Mouse (Mus musculus) lung, adult 18-20 months (tissue): ENCODE data around the gene Ehd4.

ENCODE experiments used
- DNase-seq, 2 experiments: peaks; one replicate each; pipeline ENCODE4 v3.0.0; 2022; ENCODE audit warnings: mixed read lengths in 2 of 2

The Ehd4 gene

DNA sequence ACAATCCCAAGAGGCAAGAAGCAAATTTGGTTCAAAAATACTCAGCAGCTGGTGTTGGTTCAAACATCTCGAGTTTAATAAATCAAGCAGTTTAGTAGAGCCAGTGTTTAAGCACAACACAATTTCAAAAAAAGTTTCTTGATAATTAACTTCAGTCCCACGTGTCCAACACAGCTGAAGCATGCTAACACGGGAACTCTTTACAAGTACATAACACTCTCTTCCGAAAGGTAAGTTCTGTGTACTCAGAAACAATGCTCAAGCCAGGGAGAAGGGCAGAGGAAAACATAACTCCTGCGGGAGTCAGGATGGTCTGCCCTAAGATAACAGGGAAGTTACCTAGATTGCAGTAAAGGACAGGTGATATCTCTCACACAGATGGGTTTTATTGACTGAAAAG, 12.1 kb downstream of the Ehd4 start:
- DNase-seq, result no peak

DNA sequence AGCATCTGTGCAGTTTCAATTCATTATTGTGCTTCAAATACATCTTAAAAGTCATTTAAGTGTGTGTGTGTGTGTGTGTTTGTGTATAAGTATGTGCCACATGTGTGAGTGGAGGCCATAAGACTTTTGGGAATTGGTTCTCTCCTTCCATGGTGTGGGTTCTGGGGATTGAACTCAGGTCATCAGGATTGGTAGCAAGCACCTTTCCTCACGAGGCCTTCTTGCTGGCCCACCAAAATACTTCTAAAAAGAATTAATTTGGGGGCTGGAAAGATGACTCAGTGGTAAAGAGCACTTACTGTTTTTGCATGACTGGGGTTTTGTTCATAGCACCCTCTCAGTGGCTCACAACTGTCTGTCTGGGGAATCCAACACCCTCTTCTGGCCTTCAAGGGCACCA, 12.7 kb downstream of the Ehd4 start:
- no peak for DNase-seq

DNA sequence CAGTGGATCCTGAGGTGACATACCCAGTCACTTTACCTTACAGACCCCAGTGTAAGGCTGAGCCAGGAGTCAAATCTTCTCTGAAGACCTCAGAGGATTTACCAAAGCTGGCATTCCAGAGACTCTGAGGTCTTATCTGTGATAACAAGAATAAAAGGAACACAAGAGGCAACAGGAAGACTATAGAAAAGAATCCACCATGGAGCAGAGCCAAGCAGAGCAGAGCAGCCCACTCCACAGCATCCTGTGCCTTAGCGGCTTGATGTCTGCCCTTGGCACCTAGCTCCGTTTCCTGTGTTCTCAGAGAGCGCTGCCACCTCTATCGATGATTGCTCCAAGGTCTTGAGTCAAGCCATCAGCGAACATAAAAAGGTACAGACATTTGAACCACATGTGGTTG, 14.1 kb downstream of the Ehd4 start:
- DNase-seq, result peak in 1 of 2 experiments; percentile 45

DNA sequence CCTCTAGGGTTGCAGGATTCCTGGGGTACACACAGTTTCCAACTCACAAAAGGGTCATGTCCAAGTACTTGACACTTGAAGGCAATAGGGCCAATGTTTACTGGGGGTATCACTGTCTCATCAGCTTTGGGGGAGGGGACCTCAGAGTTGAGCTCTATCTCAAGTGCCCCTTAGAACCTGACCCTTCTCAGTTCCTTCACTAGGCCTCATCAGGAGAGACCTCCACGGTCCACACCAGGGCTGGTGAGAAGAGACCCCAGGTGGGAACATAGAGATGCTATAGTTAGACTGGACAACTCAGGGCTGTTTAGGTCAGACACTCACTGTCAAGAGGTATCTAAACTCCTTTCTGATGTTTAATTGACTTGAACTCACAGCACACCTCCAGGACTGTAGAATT, 15.3 kb downstream of the Ehd4 start:
- DNase-seq, result no peak

DNA sequence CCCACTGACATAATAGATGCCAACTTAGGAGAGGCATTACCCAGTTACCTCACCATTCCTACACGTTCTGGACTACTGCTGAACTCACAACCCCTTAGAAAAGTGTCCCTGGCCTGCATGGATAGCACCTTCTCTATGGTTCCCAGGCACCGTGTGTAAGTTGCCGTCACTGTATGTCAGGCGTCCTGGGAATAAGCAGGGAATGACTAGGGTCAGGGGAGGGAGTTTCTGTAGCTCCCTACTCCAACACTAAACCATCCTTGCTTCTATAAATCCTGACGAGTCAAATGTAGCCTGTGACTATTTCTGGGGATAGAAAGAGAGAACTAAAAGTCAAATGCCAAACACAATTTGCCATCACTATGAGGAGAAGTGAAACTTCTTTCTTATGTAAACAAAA, 17.1 kb downstream of the Ehd4 start:
- DNase-seq, result no peak

DNA sequence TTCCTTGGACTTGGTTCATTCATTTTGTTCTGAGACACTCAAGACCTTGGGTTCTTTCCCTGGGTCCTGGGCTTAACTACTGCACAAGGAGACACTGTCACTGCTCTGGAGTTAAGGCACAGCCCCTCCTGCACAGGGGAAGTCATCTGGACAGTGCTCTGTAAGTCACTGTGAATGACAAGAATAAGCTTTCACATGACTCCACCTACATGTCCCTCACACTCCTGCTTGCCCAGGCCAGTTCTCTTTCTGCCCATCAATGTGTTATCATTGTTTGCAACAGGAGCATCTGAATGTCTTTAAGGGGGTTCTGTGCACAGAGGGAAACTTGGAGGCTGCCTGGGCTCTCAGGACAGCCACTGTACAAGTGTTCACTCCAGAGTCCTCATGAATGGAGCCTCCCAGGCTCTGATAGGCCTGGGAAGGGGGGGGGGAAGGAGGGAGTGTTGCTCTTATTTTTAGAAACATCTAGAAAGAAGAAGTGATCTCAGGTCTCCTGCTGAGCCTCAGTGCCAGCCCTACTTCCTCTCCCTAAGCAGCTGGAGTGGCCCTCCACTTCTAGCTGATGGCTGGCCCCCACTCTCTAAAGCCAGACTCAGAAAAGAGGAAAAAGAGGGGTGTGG, 19.8 kb downstream of the Ehd4 start:
- peak; percentile 53 to 65 for DNase-seq

DNA sequence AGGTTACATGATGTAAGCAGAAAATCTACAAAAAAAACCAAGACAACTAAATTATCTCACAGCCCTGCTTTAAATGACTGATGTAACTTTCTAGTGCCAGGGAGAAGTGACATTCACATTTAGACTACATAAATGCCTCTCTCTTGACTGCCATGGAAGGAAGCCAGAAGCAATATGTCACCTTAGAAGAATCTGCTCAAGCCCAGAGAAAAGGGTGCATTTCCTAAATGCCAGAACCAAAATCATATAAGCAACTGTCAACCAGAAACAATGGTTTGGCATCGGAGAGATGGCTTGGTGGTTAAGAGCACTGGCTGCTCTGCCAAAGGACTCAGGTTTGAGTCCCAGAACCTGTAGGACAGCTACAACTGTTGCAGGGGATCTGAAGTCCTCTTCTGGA, 22.5 kb downstream of the Ehd4 start:
- DNase-seq, result no peak

DNA sequence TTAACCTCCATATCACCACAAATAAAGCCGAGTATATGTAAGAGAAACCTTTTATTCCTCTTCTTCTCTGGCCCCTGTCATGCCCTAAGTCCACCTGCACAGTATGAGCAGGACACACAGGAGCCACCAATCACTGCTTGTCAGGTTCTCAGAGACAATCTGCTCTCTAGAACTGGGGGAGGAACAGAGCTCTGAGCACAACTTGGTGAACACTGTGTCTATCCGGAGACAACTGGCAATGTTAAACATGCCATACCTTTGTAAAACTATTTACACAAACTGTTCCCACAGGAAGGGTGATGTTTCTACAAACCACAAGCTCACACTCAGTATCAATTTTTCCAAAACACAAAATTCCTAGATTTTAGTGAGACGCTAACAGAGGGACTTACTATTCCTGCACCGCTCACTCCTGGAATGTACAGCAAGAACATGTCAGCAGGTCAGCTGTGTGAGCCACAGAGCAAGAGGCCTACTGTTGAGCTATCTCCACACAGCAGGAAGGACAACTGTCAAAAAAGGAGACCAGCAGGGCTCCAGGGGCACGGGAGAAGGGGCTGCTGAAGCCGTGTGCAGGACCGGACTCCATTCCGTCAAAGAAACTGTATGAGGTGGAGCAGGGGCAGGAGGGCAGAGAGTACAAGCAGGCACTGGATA, 25.0 kb downstream of the Ehd4 start:
- DNase-seq, result no peak

DNA sequence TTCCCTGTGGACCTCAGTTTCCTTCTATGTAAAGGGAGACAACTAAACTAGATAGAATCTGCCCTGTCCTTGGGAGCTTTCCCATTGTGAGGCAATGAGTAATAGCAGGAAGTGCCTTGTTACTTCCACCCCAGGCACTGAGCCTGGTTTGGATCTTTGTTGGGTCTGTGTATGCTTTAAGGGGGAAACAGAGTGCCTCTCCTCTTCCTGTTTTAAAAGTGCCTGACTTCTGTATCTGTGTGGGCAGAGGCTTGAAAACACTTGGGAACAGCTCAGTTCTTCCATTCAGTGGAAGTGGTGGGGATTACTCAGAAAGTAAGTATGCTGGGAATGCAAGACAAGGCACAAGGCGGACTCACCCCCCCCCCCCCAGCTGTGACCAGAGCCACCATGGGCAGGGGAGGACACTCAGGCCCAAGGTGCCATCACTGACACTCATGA, 25.8 kb downstream of the Ehd4 start:
- peak; percentile 73 to 81 for DNase-seq

DNA sequence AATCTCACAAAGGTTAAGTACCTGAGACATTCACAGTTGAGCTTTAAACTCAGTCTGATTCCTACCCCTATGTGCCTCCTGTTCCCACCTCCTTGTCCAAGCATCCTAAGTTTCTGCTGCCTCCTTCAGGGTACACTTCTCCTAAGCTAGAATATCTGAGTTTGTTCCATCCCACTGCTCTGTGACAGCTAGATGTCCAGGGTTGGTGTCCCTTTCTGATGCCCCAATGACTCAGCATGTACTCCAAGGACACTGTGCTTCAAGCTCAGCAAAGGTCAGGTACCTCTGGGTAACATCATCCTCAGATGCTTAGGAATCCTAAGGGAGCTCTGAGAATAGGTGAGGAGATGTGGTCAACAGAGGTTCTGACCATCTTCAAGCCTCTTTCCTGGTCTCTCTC, 26.4 kb downstream of the Ehd4 start:
- no peak for DNase-seq

DNA sequence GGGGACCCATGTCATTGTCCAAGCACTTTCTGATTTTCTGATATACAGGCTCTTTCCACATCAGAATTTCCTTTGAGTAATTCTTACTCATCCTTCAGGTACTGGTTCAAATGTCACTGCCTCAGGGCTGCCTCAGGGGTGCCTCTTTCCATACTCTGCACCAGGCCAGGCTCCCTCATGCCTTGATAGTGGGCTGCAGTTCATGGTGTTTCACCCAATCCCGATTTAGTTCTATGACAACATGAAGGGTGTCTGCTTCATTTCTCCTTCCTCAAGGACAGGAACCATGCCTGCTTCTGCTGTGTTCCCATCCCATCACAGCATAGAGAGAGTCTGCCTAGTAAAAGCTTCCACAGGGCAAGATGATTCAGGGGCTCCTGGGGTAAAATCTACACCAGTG, 27.5 kb downstream of the Ehd4 start:
- no peak for DNase-seq

DNA sequence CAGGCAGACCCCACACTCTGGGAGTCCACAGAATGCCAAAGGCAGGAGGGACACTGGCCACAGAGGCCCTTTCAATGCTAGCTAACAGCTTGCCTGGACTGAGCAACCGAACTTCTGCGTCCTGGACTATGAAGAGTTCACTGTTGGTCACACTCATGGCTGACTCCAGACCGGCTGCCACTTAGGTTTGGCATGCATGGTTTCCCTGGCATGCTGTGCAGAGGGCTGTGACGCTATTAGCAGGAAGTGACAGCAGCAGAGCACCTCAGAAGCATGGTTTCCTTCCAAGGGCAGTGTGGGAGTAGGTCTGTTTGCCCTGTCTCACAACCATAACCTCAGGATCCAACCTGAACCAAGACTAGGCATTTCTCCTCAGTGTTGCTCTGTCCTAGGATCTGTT, 28.0 kb downstream of the Ehd4 start:
- peak in 1 of 2 experiments; percentile 38 for DNase-seq

DNA sequence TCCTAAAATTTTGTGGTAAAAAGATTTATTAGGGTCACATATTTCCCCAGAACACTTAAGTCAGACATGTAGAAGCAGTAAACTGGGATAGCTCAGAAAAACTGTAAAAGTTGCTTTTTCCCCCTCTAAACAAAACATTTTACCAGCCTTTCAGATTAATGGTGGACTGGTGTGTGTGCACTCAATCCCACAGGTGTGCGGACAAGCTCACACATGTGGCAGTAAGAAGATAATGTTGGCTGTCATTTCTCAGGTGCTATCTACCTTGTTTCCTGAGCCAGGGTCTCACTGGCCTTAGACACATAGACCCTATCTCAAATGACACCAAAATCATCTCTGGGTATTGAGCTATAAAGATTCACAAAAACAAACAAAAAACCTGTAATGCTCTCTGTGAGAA, 28.9 kb downstream of the Ehd4 start:
- no peak for DNase-seq

DNA sequence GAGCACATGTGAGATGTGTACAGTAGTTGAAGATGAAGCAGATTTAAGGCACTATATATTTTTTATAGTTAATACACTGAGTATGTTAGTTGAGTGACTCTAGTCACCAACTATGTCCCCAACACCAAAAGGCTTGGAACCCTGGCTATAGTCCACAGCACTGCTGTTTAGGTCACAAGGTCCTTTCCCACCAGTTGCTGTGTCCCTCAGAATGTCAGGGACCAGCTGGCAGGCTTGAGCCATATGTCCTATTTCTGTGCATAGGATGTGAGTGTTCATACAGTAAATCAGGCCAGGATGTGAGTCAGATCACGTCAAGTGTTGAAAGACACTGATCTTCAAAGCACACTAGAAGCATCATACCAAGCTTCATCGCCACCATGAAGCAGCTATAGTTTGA, 29.5 kb downstream of the Ehd4 start:
- DNase-seq, result no peak

DNA sequence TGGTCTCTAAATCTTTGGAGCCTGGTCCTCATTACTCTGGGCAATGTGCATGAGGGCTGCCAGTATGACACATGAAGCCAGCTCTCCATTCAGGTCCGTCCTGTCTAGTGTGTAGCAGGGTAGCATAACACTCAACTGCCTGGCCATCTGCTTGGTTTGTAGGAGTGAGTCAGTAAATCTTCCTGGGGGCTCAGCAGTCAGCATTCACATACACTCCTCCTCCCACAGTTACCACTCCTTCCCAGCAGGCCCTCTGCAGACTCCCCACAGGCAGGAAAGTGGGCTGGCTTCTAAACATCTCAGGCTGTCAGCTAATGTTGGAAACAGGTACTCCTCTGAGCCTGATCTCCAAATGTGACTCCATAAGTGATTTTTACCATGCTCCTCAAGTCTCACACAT, 30.3 kb downstream of the Ehd4 start:
- no peak for DNase-seq

DNA sequence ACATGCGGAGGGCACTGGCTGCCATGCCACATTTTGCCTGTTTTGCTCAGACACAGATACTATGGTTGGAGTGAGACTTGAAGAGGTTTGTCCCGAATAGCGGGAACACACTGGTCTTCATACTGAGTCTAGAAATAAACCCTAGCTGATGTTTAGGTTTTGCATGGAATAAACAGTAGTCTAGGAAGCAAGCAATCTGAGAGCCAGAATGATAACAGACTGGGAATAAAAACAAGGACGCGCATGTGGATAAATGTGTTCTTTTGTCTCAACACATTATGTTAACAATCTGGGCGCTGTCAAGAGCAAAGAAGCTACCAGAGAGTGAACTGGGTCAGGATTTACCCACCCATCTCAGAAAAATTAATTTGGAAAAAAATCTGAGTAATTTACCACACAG, 31.4 kb downstream of the Ehd4 start:
- DNase-seq, result no peak

DNA sequence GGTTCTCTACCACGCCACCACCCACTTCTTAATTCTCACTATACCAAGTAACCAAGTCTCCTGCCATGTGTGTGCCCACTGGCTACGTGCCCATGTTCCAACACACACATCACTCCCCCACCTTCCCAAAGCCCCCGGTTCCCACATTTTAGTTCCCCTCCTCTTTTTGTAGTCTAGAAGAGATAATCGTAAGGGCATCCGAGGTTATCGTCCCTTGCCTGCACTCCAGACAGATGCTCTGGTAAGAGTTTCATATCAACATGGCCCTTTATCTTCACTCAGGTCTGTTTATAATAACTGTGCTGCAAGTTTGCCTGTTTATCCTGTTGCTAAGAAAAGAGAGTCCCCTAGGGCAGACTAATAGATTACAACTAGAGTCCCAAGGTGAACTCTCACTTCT, 37.1 kb downstream of the Ehd4 start:
- peak in 1 of 2 experiments; percentile 34 for DNase-seq

DNA sequence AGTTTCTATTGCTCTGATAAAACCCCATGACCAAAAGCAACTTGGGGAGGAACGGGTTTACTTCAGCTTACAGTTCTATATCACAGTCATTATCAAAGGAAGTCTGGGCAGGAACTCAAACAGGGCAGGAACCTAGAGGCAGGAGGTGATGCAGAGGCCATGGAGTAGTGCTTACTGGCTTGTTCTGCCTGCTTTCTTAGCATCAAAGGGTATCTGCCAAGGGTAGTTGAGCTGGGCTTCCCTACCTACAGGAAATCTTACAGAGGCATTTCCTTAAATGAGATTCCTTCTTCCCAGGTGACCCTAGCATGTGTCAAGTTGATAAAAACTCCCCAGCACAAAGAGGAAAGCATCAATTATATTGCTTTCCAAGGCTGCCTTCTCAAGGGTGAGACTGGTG, 38.0 kb downstream of the Ehd4 start:
- DNase-seq, result no peak

DNA sequence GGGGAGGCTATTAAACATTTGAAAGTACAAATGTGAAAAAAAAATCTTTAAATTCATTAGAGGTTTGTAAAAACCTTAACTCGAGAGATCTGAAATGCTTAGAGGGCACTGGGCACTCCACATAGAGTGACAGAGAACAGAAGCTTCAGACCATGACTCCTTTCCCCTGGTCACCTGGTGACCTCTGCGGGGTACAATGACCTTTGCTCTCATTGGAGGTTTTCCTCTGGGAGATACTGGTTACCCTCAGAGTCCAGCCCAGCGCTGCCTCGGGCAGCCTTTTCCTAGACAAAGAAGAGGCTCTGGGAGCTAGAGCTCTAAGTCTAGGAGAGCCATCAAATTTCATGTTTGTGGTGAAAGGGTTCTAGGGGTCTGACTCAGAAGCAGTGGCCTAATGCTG, 39.4 kb downstream of the Ehd4 start:
- no peak for DNase-seq

DNA sequence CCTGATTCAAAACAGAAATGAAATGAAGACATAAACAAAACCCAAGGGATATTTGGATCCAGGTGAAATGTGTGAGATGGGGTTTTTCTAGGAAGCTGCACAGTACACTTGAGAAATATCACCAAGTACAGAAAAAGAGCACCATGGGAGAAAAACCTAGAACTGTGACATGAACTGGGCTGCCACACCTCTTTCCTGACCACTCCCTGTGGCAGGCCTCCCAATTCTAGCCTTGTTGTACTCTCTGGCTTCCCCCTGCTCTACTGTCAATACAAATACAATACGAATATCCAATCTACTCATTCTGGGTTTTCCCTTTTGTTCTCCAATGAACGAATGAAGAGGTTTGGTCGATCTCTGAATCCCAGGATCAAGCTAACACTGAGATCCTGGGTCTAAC, 40.4 kb downstream of the Ehd4 start:
- DNase-seq, result peak; percentile 44 to 60

DNA sequence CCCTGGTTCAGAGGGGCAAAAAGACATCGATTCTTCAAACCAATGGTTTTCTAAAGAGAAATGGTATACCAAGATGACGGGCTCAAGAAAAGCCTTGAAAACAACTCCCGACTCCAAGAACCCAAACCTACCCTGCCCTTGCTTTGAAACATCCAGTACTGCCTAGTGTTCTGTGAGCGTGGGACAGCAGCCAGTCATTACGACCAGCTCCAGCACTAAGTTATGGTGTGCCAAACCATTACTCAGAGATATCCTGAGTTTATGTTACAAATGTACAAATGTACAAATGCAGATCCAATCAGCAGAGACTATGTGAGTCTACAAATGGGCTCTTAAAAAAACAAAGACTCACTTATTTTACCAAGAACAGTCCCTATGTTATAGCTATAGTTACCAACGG, 40.9 kb downstream of the Ehd4 start:
- peak; percentile 58 to 74 for DNase-seq

DNA sequence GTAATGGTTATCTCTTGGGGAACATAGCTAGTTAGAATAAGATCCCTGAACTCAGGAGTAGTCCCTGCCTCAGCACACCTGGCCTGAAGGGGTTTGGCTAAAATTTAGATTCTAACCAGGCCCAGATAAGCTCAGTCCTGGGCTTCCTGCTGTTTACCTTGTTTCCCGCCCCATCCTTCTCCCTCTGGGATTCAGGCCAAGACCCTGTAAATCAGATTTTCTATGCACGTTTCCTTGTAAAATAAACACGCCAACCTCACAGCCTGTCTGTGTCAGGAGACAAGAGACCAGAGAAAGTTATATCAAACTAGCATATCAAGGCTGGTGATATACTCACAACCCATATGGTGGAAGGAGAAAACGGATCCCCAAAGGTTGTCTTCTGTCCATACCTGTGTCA, 42.8 kb downstream of the Ehd4 start:
- DNase-seq, result peak in 1 of 2 experiments; percentile 70

DNA sequence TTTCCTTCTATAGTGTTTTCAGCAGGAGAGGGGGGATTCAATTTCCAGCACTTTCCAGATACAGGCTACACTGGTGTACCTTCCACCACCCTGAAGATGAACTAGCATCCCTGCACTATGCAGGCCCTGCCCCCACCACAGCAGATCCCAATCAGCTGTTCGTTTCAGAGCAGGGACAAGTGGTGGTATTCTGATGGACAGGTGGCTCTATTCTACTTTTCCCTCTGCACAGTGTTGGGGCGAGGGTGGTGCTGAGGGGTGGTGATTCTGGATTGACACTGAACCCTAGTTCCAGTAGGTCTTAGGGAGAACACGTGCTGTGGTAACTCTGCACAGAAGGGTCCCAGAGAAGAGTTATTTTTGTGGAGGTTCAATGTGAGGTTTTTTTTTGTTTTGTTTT, 43.2 kb downstream of the Ehd4 start:
- no peak for DNase-seq

DNA sequence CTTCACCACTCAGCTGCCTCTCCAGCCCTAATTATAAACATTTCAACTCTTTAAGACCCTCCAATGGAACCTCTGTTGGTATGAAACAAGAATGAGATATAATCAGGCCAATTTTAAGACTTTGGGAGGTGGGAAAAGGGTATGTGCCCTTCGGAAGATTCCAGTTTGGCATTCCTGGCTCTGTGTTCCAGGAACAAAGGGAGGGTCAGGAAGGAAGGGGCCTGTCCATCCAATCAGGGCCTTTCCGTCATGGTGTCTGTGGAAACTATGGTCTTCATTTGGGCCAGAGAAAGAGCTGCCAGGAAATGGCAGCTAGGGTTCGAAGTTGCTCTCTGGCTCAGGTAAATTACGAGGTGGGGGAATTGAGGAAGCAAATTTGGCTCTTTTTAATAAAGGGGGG, 46.3 kb downstream of the Ehd4 start:
- DNase-seq, result peak in 1 of 2 experiments; percentile 60

DNA sequence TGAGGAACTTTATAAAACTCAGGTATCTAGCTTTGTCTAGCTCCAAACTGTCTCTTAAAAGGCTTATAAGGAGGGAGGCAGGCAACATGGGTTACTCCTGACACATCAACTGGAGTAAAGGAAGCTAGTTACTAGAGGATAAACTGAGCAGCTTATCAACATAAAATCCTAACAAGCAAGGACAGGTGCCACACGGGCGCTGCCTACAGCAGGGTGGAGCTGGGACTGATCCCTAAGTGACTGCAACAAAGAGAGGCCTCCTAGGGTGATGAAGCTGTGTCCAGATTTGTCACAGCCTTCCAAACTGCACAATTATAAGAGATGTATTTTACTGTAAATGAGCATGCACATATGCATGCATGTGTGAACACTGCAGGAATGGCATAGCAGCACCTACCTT, 47.0 kb downstream of the Ehd4 start:
- no peak for DNase-seq
